Mouse (Mus musculus) lung, embryonic 15.5 days (tissue): Measurements from ENCODE around the gene Tns3. TPM values are rescaled to one million over a fixed set of nuclear protein-coding genes. Genes with fewer than 3 reads are reported as not detected.

Experiments used
- ATAC-seq: fragments of 200-750 bp; cut with Nextera tagmentation; 2 replicates; pipeline ENCODE4 v1.8.0; 2017; ENCODE audit warnings: moderate number of reproducible peaks, borderline replicate concordance; ENCODE audit not compliant: low FRiP score, low TSS enrichment; ENCODE audit errors: extremely low read depth
- H3K27ac ChIP-seq: fragments of 300-500 bp; sonication (generic); 2 replicates; pipeline ENCODE4 v1.5.1; 2015; ENCODE audit warnings: moderate library complexity, mild to moderate bottlenecking, inconsistent platforms
- H3K27me3 ChIP-seq: fragments of 300-500 bp; sonication (generic); 2 replicates; pipeline ENCODE4 v1.6.1; 2015; ENCODE audit warnings: inconsistent platforms
- H3K36me3 ChIP-seq: fragments of 300-500 bp; sonication (generic); 2 replicates; pipeline ENCODE4 v1.6.1; 2015; ENCODE audit warnings: inconsistent platforms
- H3K4me1 ChIP-seq: fragments of 300-500 bp; sonication (generic); 2 replicates; pipeline ENCODE4 v1.6.1; 2015; ENCODE audit warnings: inconsistent platforms
- H3K4me2 ChIP-seq: fragments of 300-500 bp; sonication (generic); 2 replicates; pipeline ENCODE4 v1.6.1; 2015; ENCODE audit warnings: inconsistent platforms, mild to moderate bottlenecking, moderate library complexity
- H3K4me3 ChIP-seq: fragments of 300-500 bp; sonication (generic); 2 replicates; pipeline ENCODE4 v1.5.1; 2015; ENCODE audit warnings: mild to moderate bottlenecking, inconsistent platforms
- H3K9ac ChIP-seq: fragments of 300-500 bp; sonication (generic); 2 replicates; pipeline ENCODE4 v1.6.1; 2015; ENCODE audit warnings: inconsistent platforms
- H3K9me3 ChIP-seq: fragments of 300-500 bp; sonication (generic); 2 replicates; pipeline ENCODE4 v1.6.1; 2016; ENCODE audit warnings: inconsistent platforms
- WGBS: fragments of 180-500 bp; shearing (Covaris S2); methylation state at CpG from one replicate; pipeline ENCODE4 v1.1.7; 2015; 5-methylcytosine and 5-hydroxymethylcytosine counted together
- polyA plus RNA-seq: library from polyadenylated mRNA; unstranded; fragments of >200 nt; fragmentation: Nextera tagmentation; extraction: Ambion mirVana; gene quantifications from 2 replicates; pipeline ENCODE4 v1.2.1, GENCODE M21; 2015

Tns3 gene
- polyA plus RNA-seq, 1 experiment from 2014 or later: 55.9 TPM

- WGBS: 4% methylated on average over 16 of the region's 16 CpGs
- Histone ChIP-seq H3K4me1 (peaks cover 42% of the 10 kb centered on the region), H3K9me3 (no peaks in the 10 kb centered on the region), H3K27me3 (no peaks in the 10 kb centered on the region), H3K4me3 (no peak overlapping the region), H3K27ac (peak overlapping the region; percentile 95), H3K36me3 (no peaks in the 10 kb centered on the region), H3K4me2 (peak overlapping the region; percentile 42), H3K9ac (no peak overlapping the region)
- ATAC-seq: peak; percentile 90
These were observed 28.5 kb upstream of the Tns3 start for GRCm38 (mm10) chr11:8692536-8693471.

- ATAC-seq: peak; percentile 36; the same call in 1 of the 2 replicates
- Histone ChIP-seq H3K9me3 (no peaks in the 10 kb centered on the region), H3K4me3 (no peak overlapping the region), H3K9ac (no peak overlapping the region), H3K36me3 (no peaks in the 10 kb centered on the region), H3K27me3 (no peaks in the 10 kb centered on the region), H3K4me2 (peak overlapping the region; percentile 42), H3K4me1 (peaks cover 42% of the 10 kb centered on the region), H3K27ac (peak overlapping the region; percentile 95)
- WGBS: 23% methylated on average over 6 of the region's 6 CpGs
These were observed 27.8 kb upstream of the Tns3 start for GRCm38 (mm10) chr11:8692162-8692535.

- 53% methylated on average over 4 of the region's 4 CpGs for WGBS
- Histone ChIP-seq H3K4me2 (no peak overlapping the region), H3K4me1 (peaks cover 42% of the 10 kb centered on the region), H3K36me3 (no peaks in the 10 kb centered on the region), H3K9ac (no peak overlapping the region), H3K4me3 (no peak overlapping the region), H3K27ac (peak overlapping the region; percentile 95), H3K9me3 (no peaks in the 10 kb centered on the region), H3K27me3 (no peaks in the 10 kb centered on the region)
- ATAC-seq: no peak
These were observed 27.3 kb upstream of the Tns3 start for GRCm38 (mm10) chr11:8691605-8692004.

- no peak for ATAC-seq
- H3K4me3 ChIP-seq: no peak overlapping the region
- H3K27ac ChIP-seq: no peak overlapping the region
- H3K27me3 ChIP-seq: no peaks in the 10 kb centered on the region
- H3K4me2 ChIP-seq: no peak overlapping the region
- H3K9me3 ChIP-seq: no peaks in the 10 kb centered on the region
- H3K9ac ChIP-seq: no peak overlapping the region
- WGBS: 57% methylated on average over 4 of the region's 4 CpGs
- H3K36me3 ChIP-seq: no peaks in the 10 kb centered on the region
- peaks cover 42% of the 10 kb centered on the region for H3K4me1 ChIP-seq
These were observed 26.3 kb upstream of the Tns3 start for GRCm38 (mm10) chr11:8690633-8691032.

GRCm38 (mm10) chr11:8689515-8689914 lies 25.2 kb upstream of the Tns3 start:
- Histone ChIP-seq H3K4me3 (no peak overlapping the region), H3K9me3 (no peaks in the 10 kb centered on the region), H3K9ac (no peak overlapping the region), H3K36me3 (no peaks in the 10 kb centered on the region), H3K4me2 (no peak overlapping the region), H3K27me3 (no peaks in the 10 kb centered on the region), H3K27ac (no peak overlapping the region), H3K4me1 (peaks cover 42% of the 10 kb centered on the region)
- WGBS: 70% methylated on average over 7 of the region's 7 CpGs
- no peak for ATAC-seq

- peaks cover 38% of the 10 kb centered on the region for H3K4me1 ChIP-seq
- H3K36me3 ChIP-seq: no peaks in the 10 kb centered on the region
- 85% methylated on average over 8 of the region's 8 CpGs for WGBS
- H3K27me3 ChIP-seq: no peaks in the 10 kb centered on the region
- H3K4me2 ChIP-seq: no peak overlapping the region
- ATAC-seq: no peak
- H3K27ac ChIP-seq: 0 out of 2 replicates have a peak overlapping the region, but pooled peaks have one; percentile 26
- no peak overlapping the region for H3K9ac ChIP-seq
- no peaks in the 10 kb centered on the region for H3K9me3 ChIP-seq
- H3K4me3 ChIP-seq: no peak overlapping the region
These were observed 24.6 kb upstream of the Tns3 start for GRCm38 (mm10) chr11:8688907-8689306.

GRCm38 (mm10) chr11:8686501-8686900 lies 22.2 kb upstream of the Tns3 start:
- H3K4me2 ChIP-seq: no peak overlapping the region
- 70% methylated on average over 3 of the region's 3 CpGs for WGBS
- H3K27me3 ChIP-seq: no peaks in the 10 kb centered on the region
- no peak overlapping the region for H3K9ac ChIP-seq
- H3K4me3 ChIP-seq: no peak overlapping the region
- no peak overlapping the region for H3K27ac ChIP-seq
- no peaks in the 10 kb centered on the region for H3K36me3 ChIP-seq
- H3K9me3 ChIP-seq: no peaks in the 10 kb centered on the region
- ATAC-seq: no peak
- peaks cover 18% of the 10 kb centered on the region for H3K4me1 ChIP-seq

- Histone ChIP-seq H3K9ac (no peak overlapping the region), H3K4me1 (peaks cover 16% of the 10 kb centered on the region), H3K27ac (no peak overlapping the region), H3K4me2 (no peak overlapping the region), H3K9me3 (no peaks in the 10 kb centered on the region), H3K36me3 (no peaks in the 10 kb centered on the region), H3K4me3 (no peak overlapping the region), H3K27me3 (no peaks in the 10 kb centered on the region)
- 84% methylated on average over 1 of the region's 1 CpGs for WGBS
- no peak for ATAC-seq
These were observed 21.7 kb upstream of the Tns3 start for GRCm38 (mm10) chr11:8686061-8686460.

- no peak overlapping the region for H3K27ac ChIP-seq
- 52% methylated on average over 3 of the region's 3 CpGs for WGBS
- no peak for ATAC-seq
- H3K4me1 ChIP-seq: peaks cover 15% of the 10 kb centered on the region
- H3K9me3 ChIP-seq: no peaks in the 10 kb centered on the region
- H3K4me2 ChIP-seq: no peak overlapping the region
- no peaks in the 10 kb centered on the region for H3K36me3 ChIP-seq
- H3K4me3 ChIP-seq: no peak overlapping the region
- no peaks in the 10 kb centered on the region for H3K27me3 ChIP-seq
- H3K9ac ChIP-seq: no peak overlapping the region
These were observed 20.9 kb upstream of the Tns3 start for GRCm38 (mm10) chr11:8685195-8685594.

GRCm38 (mm10) chr11:8684262-8684661 lies 19.9 kb upstream of the Tns3 start:
- Histone ChIP-seq H3K9me3 (no peaks in the 10 kb centered on the region), H3K36me3 (no peaks in the 10 kb centered on the region), H3K27me3 (no peaks in the 10 kb centered on the region), H3K4me3 (no peak overlapping the region), H3K27ac (no peak overlapping the region), H3K4me2 (no peak overlapping the region), H3K4me1 (peaks cover 18% of the 10 kb centered on the region), H3K9ac (no peak overlapping the region)
- no peak for ATAC-seq
- 87% methylated on average over 5 of the region's 5 CpGs for WGBS

GRCm38 (mm10) chr11:8681356-8681755 lies 17.0 kb upstream of the Tns3 start:
- peak; percentile 74; the same call in 1 of the 2 replicates for ATAC-seq
- H3K4me2 ChIP-seq: 0 out of 2 replicates have a peak overlapping the region, but pooled peaks have one; percentile 29

GRCm38 (mm10) chr11:8680650-8681049 lies 16.3 kb upstream of the Tns3 start:
- Histone ChIP-seq H3K27me3 (no peaks in the 10 kb centered on the region), H3K4me1 (peaks cover 20% of the 10 kb centered on the region), H3K27ac (peak overlapping the region; percentile 84), H3K4me2 (peak overlapping the region; percentile 29; the same call in 1 of the 2 replicates), H3K4me3 (no peak overlapping the region), H3K9ac (no peak overlapping the region), H3K9me3 (no peaks in the 10 kb centered on the region), H3K36me3 (no peaks in the 10 kb centered on the region)
- 27% methylated on average over 7 of the region's 7 CpGs for WGBS
- ATAC-seq: peak; percentile 45; the same call in 1 of the 2 replicates

More at GRCm38 (mm10) chr11:8681356-8681755, 17.0 kb upstream of the Tns3 start:
- Histone ChIP-seq H3K27ac (peak overlapping the region; percentile 84), H3K9ac (no peak overlapping the region), H3K36me3 (no peaks in the 10 kb centered on the region), H3K27me3 (no peaks in the 10 kb centered on the region), H3K4me3 (no peak overlapping the region), H3K4me1 (peaks cover 18% of the 10 kb centered on the region), H3K9me3 (no peaks in the 10 kb centered on the region)
- 32% methylated on average over 3 of the region's 3 CpGs for WGBS
